Mouse (Mus musculus) ovary, postnatal 36 days (tissue): ENCODE results near the gene Car3.
"Not testable (repeated sequence)": the region's sequence is repeated elsewhere in the genome, so short reads cannot be mapped to it uniquely, and the experiment has no call there.

Source experiments
- DNase-seq: peaks from one replicate; pipeline ENCODE4 v3.0.0; 2022; ENCODE audit warnings: low spot score, mixed read lengths

Car3 gene

DNA sequence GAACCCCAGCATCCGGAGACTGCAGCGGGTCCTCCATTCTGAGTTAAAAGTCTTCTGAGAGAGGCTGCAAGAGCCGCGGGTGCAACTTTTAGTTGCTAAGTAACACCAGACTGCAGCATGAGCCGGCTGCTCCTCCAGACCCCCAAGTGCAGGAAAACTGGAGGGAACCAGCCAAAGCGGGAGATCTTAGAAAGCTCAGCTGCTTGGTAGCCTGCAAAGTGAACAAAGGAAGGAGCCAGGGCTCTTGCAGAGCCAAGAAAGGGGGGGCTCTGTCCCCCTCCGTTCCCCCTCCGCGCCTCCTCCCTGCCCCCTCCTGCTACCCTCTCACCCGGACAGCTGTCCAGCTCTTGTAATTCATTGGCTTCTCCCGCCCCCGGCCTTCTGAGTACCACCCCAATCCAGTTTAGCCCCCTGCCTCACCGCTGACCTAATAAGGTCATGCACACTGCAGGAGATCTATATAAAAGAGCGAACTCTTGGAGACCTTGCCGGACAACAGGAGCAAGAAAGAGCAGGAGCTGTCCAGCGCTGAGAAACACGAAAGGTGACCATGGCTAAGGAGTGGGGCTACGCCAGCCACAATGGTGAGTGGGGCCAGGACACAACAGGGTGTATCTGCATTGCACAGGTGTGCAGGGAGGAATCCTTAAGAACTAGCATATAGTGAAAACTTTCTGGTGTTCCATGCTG, at the start of gene Car3:
Car3 (plus strand) TSS at position 491 of the 690 bp plus-strand sequence.
- DNase-seq = peak; percentile 27

GRCm38 (mm10) chr3:14815396-14815795, 47.9 kb upstream of the Car3 start:
- not testable (repeated sequence) for DNase-seq

DNA sequence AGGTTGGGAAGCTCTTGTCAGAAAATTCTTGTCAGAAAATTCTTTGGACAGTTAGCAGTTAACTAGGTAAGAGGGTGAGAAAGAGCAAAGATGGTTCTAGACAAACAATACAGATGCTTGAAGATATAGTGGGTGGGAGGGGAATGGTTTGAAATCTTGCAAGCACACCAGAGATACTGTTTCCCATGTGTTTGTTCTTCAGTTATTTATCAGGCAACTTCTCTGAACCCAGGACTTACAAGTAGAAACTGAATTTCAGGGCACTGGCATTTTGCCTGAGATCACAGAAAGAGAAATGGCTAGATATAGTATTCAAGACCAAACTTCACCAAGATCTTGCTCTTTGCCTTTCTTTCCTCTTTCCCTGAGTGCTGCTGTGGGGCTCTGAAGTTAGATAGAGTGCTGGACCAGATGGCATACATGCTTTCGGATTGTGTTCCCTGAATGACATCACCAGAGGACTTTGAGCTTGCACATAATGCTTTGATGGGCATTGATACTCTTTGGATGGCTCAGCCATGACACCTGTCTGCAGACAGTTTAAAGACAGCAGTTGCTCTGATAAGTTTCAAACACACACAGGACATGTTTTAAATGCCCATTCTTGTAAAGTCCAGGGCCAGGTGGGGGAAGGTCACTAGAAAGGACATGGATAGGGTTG, 43.3 kb upstream of the Car3 start:
- no peak for DNase-seq

GRCm38 (mm10) chr3:14828896-14829295, 34.4 kb upstream of the Car3 start:
- no peak for DNase-seq

GRCm38 (mm10) chr3:14831219-14831835, 32.0 kb upstream of the Car3 start:
- DNase-seq = no peak

- peak; percentile 13 for DNase-seq
Observed at GRCm38 (mm10) chr3:14832766-14833165, 30.5 kb upstream of the Car3 start.

DNA sequence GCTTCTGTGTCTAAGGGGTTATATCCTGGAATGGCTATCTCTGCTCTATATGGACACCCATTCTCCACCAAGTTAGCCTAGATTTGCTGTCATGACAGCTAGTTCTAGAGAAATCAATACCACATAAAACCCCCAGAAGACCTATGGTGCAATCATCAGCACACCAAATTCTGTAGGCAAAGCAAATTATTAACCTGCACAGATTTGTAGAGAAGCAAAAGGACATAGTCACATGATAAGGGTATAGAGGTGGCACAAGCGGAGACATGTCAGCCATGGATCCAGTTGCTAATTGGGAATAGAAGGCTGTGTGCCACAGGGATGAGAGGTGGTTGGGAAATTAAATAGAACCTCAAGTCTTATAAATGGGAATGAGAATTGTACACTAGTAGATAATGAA, 24.4 kb upstream of the Car3 start:
- no peak for DNase-seq

GRCm38 (mm10) chr3:14839466-14840118, 23.7 kb upstream of the Car3 start:
- DNase-seq = no peak

GRCm38 (mm10) chr3:14848587-14849254, 14.6 kb upstream of the Car3 start:
- DNase-seq = no peak

- no peak for DNase-seq
Observed at GRCm38 (mm10) chr3:14853966-14854365, 9.3 kb upstream of the Car3 start.

DNA sequence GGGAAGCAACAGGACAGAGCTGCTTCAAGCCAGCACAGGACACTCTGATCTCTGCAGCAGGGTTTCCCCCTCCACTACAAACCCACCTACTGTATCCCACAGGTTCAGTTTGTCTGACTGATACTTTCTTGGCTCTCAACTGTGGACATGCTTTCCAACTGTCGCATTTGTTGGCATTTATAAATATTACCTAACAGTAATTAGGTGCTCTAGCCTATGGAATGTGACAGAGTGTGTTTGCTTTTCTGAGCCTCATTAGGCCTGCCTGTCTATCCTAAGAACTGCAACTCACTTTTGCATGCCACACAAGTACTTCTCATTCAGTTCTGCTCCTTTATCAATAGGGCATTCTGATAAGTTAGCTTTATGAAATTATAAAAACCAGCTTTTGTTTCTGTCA, 8.9 kb upstream of the Car3 start:
- no peak for DNase-seq

GRCm38 (mm10) chr3:14857874-14858273, 5.4 kb upstream of the Car3 start:
- DNase-seq = no peak

DNA sequence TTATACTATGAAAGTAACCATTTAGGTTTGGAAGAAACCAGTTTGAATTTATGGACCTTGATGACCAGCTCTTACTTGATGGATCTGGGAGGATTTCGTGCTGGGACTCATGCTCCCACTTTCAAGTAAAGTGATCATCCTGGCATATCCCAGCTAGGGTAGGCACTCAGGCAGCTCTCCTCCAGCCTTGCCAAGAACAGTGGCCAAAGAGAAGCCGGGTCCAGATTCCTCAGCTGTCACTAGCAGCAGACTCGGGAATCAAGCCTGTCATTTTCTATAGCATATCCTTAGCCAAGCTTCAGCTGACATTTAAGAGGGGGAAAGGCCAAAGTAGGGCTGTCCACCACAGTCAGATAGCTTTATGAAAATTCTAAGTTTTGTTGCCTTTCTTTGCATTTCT, 3.0 kb upstream of the Car3 start:
- no peak for DNase-seq

DNA sequence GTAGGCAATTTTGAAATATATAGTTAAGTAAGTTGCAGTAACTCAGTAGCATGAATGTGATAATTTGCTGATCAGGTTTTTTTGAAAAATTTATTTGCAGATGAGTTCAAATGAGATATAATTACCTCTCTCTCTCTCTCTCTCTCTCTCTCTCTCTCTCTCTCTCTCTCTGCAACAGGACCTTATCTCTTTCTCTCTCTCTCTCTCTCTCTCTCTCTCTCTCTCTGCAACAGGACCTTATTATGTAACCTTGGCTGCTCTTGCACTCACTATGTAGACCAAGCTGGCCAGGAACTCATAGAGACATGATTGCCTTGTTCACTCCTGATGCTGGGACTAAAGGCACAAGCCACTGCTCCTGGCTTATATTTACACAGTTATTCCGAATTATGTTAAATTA, 2.1 kb upstream of the Car3 start:
- no peak for DNase-seq

GRCm38 (mm10) chr3:14861787-14862186, 1.5 kb upstream of the Car3 start:
- DNase-seq = no peak

GRCm38 (mm10) chr3:14862654-14863021, 674 bp upstream of the Car3 start:
- DNase-seq = no peak

GRCm38 (mm10) chr3:14863922-14864321, 610 bp downstream of the Car3 start:
- DNase-seq = no peak

DNA sequence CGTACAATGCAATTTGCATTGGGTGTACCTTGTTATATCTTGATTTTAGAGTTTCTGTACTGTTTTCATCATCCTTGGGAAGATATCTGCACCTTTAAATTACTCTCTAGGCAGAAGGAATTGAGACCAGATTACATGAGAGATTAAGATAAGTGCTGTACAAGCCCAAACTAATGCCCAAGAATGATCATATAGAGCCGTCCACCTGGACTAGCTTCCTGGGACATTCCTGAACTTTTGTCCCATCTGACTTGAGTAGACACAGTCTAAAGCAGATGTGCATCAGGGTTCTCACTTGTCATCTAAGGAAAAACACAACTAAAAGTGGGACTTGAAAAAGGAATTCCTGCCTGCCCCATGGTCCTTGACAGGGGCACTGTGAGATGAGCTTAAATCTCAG, 2.6 kb downstream of the Car3 start:
- no peak for DNase-seq

DNA sequence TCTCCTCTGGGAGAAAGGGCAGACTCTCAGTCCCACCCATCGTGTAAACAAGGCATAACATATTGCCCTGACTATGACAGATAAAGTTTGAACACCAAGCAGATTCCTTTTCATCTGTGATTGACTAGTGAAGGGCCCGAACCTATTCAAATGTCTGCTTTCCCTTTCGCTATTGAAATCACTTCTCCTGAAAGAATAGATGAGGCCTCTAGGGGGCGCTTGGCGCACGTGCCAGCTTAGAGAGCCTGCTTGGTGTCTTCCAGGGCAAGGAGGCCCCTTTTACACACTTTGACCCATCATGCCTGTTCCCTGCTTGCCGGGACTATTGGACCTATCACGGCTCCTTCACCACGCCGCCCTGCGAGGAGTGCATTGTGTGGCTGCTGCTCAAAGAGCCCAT, 6.5 kb downstream of the Car3 start:
- peak; percentile 44 for DNase-seq

- no peak for DNase-seq
Observed at GRCm38 (mm10) chr3:14870528-14870927, 7.2 kb downstream of the Car3 start.

DNA sequence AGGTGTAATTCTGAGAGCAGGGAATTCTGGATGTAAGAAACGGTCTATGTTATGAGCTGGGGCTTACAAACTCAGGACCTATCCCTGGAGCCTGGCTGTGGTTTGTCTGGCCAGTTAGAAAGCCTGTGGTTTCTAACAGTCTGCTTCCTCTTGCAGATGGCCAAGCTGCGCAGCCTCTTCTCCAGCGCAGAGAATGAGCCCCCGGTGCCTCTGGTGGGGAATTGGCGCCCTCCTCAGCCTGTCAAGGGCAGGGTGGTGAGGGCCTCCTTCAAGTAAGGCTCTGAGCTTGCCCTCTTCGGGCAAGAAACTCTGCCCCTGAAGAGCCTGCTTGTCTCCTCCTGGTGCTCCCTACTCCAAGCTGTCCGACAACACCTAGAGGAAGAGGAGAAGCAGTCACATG, 8.1 kb downstream of the Car3 start:
- DNase-seq = no peak

DNA sequence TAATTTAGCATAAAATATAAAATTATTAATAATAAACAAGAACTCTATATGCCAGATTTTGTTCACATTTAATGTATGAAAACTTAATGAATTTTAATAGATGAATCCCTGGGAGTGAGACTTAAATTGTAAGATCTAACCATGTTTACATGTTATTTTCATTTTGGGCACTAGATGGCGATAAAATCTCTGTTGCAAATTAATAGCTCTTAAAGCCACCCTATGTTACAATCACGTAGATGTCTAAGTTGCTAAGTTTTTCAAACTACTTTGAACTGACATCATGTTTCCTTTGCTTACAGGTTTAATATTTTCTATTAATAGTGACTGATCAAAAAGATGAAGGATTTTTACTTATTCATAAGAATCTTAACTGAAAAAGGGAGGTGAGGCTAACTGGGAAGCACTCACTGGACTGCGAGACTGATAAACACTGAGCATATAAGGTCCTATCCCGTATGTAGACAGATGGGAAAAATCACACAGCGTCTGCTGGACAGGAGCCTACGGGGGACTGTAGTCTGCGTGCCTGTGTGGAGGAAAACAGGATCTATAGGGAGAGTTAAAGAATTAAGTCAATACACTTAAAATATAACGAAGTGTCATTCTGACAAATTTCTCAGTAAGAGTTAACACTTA, 11.2 kb downstream of the Car3 start:
- DNase-seq = no peak
